Mouse (Mus musculus): ENCODE measurements around the gene Il17c. TPM values are rescaled to one million over a fixed set of nuclear protein-coding genes. Genes with fewer than 3 reads are reported as not detected.
A peak's percentile ranks its signal among the peaks of the same experiment; 100 is the strongest.

Il17c gene
- total RNA-seq, 4 experiments from 2014 or later: not detected

DNA sequence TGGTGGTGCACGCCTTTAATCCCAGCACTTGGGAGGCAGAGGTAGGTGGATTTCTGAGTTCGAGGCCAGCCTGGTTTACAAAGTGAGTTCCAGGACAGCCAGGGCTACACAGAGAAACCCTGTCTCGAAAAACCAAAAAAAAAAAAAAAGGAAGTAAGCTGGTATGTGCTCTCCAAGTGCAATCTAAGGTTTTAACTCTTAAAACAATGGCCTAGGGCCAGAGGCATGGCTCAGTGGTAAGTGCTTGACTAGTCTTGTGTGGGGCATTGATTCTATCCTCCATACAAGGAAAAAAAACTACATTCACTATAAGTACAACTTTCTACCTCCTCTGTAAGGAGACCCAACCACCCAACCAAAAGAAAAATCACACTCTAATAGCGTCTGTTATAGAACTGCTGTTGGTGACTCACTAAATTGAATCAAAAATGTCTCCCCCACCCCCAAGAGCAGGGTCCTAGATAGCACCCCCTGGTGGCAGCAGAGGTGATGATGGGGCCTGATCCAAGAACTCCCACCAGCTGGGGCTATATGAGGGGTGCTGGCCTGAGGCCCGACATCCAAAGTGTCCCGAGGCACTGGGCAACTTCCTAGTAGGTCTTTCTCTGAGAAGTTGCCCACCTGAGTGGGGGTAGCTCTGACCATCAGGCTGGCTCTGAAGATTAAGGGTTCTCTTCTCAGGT is 37.5 kb downstream of the Il17c start:
- DNase-seq (ENCODE audit: low spot score in 2 of 2): no peak

DNA sequence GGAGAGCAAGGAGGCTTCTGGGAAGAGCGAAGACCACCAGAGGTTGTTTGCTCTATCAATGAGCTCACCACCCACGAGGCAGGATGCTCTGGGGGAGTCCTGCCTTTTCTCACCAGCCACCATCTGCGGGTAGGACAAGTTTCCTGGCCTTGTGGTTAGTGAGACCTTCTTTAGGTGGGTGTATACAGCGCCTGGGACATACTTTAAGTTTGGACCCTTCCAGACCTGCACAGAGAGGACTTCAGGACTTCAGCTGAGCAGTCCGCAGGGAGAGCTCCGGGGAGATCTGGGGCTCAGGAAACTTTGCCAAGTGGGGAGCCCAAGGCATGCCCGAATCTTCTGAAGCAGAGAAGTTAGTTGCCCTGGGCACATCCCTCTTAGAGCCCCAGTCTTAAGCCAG is 38.2 kb downstream of the Il17c start:
- no peak for DNase-seq (ENCODE audit: low spot score in 2 of 2)

- peak; percentile 73 to 81 for DNase-seq (ENCODE audit: low spot score in 2 of 2)
Observed at GRCm38 (mm10) chr8:122460524-122461472, 39.0 kb downstream of the Il17c start, which contains the start of gene Snai3. Gene Snai3 (minus strand): TSS chr8:122460733.

DNA sequence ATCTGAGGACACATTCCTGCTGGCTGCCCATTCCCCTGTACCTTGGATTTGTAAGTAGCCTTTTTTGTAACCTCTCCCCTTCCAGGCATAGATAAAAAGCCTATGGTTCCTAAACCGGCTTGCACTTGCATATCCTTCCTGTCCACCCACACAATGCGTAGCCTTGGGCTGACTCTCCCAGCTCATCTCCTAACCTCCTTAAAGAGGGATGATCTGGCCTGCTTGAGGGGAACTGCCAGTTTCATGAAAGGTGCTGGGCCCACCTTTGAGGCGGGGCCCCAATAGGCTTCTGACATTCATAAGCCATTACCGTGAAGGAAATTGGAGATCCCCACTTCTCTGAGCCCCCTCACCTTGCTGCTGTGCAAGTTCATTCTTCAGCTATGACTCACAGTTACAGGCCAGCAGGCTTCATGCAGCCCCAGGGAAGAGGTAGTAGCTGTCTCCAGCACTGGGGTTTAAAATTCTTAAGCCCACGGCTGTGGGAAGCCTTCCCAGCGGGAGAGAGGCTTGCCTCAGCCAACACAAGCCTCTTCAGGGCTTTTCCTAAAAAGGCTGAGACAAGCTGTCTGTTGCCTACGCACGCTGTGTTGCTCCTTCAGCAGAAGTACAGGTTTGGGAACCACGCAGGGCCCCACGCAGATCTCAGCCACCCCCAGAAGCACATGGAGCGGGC is 39.8 kb downstream of the Il17c start:
- DNase-seq (ENCODE audit: low spot score in 2 of 2): no peak

GRCm38 (mm10) chr8:122462510-122462909 is 40.7 kb downstream of the Il17c start:
- DNase-seq (ENCODE audit: low spot score in 2 of 2): no peak

DNA sequence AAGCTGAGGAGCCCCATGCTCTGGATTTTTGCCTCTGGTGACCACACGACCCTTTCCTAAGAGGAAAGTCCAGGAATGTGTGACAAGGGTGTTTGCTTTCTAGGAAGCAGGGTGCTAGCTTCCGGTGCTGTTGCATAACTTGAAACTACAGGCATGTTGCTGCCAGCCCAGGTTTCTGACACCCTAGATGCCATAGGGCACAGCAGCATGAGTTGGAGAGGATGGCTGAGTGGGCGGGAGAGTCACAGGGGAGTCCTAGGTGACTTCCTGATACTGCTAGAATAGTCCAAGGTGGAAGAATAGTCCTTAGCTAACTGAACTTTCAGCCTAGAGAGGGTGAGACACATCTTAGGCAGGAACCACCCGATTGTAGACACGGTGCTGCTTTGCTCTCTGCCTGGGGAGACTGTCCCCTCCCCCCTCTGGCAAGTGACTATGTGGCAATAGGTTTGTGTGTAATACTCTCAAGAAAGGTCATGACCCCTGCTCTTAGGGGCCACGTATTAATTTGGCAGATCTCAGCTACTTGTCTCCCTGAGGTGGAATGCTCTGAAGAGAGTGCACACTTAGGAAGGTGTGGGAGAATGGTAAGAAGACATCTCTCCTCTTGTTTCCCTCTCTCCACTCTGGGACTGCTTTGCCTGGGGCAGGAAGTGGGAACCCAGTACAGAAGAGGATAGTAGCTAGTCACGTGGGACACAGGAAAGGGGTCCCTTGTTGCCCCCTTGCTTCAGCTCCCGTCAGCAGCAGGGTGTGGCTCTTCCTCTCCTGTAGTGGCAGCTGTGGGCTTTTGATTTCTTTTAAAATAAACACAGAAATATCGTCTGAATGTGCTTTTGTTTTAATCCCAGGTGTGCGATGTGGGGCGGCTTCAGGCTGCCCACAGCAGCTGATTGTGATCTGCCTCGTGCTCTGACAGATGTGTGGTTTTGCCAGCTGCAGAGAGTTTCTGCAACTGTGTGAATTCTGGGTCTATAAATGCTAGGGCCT is 42.1 kb downstream of the Il17c start:
- no peak for DNase-seq (ENCODE audit: low spot score in 2 of 2)

GRCm38 (mm10) chr8:122464985-122465384 is 43.2 kb downstream of the Il17c start:
- no peak for DNase-seq (ENCODE audit: low spot score in 2 of 2)

DNA sequence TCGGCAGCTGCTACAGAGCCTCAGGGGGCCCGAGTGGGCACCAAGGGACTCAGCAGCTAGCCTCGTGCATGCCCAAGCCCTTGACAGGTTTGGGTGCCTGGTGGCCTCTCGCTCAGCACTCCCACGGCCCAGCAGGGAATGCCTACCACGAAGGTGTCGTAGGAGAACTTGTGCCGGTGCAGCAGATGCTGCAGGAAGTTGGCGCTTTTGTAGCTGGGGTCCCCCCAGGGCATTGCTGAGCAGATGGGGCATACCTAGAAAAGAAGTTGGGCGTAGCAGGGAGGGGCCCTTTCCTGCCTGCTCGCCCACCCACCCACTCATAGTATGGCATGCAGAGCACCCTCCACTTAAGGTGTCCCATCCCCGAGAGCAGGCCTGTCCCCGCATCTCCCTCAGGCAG is 46.0 kb downstream of the Il17c start:
- DNase-seq (ENCODE audit: low spot score in 2 of 2): no peak

DNA sequence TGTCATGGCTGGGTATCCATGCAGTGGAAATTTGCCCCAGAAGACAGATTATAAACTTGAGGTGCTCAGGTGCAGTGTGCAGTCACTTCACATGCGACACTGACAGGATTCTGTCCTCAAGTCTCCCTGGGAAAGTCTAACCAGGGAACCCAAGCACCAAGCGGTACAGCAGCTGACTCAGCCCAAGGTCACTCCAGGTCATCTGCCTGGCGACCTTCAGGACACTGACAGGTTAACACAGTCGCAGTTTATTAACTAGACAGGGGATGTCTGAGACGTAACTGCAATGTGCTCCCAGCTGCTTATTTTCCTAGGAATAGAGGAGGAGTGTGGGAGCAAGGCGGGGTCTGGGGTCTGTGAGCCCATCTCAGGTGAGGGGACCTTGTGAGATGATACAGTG is 47.6 kb downstream of the Il17c start:
- DNase-seq (ENCODE audit: low spot score in 2 of 2): no peak

GRCm38 (mm10) chr8:122469965-122470364 is 48.1 kb downstream of the Il17c start:
- no peak for DNase-seq (ENCODE audit: low spot score in 2 of 2)

- no peak for DNase-seq (ENCODE audit: low spot score in 2 of 2)
Observed at GRCm38 (mm10) chr8:122470691-122471090, 48.9 kb downstream of the Il17c start.

Small RNA genes lying within 50 kb of the gene (microRNA-seq; reads per million reads assigned to microRNA genes)
- gene Gm24366: not detected

Other genes with a start within 250 kb of the Il17c start
- gene Zfpm1, start 139.9 kb upstream of the Il17c start, total RNA-seq (2022): 1 to 10 TPM; 4.7 to 9.2 (median 6.3) TPM
- not detected for gene Trhr2, start 61.3 kb upstream of the Il17c start, total RNA-seq (2022)
- 10 to 100 TPM; 22.9 to 30.7 (median 25.8) TPM for gene Zc3h18, start 45.4 kb upstream of the Il17c start, total RNA-seq (2022)
- gene Cyba, start 10.9 kb downstream of the Il17c start, total RNA-seq (2022): 1 to 10 TPM; 3.8 to 8.6 (median 5.7) TPM
- 1 to 10 TPM; 3.4 to 5.5 (median 4.8) TPM for gene Mvd, start 21.4 kb downstream of the Il17c start, total RNA-seq (2022)
- gene Snai3, start 38.7 kb downstream of the Il17c start, total RNA-seq (2022): 10 to 100 TPM in 3 of 4 experiments, 1 to 10 TPM in 1; 8.9 to 15.4 (median 13.7) TPM
- gene Rnf166, start 54.0 kb downstream of the Il17c start, total RNA-seq (2022): 10 to 100 TPM; 29.9 to 37.5 (median 32.4) TPM
- 1 to 10 TPM; 6.1 to 7.2 (median 6.7) TPM for gene Ctu2, start 54.1 kb downstream of the Il17c start, total RNA-seq (2022)
- 10 to 100 TPM; 11.7 to 14.4 (median 13.9) TPM for gene Piezo1, start 129.3 kb downstream of the Il17c start, total RNA-seq (2022)
- 1 to 10 TPM in 1 of 4 experiments, under 1 TPM in 3; 0.47 to 1.0 (median 0.83) TPM for gene Cdt1, start 146.0 kb downstream of the Il17c start, total RNA-seq (2022)
- gene Aprt, start 154.9 kb downstream of the Il17c start, total RNA-seq (2022): 10 to 100 TPM; 42.7 to 49.4 (median 45.2) TPM
- under 1 TPM; 0.92 to 0.96 (median 0.93) TPM for gene Galns, start 189.4 kb downstream of the Il17c start, total RNA-seq (2022)
- 10 to 100 TPM; 38.7 to 49.7 (median 44.0) TPM for gene Trappc2l, start 189.6 kb downstream of the Il17c start, total RNA-seq (2022)
- gene Pabpn1l, start 200.7 kb downstream of the Il17c start, total RNA-seq (2022): under 1 TPM in 1 of 4 experiments, not detected in 3; 0.27 TPM

Measured in gastrocnemius, adult 8-10 months (tissue).